Mouse (Mus musculus): ENCODE data around the gene Upk1b. TPM values are rescaled to one million over a fixed set of nuclear protein-coding genes. Genes with fewer than 3 reads are reported as not detected.
A peak's percentile ranks its signal among the peaks of the same experiment; 100 is the strongest.

Upk1b gene
- polyA plus RNA-seq, 1 experiment from 2014 or later, result 41.5 TPM

- ATAC-seq (ENCODE audit: insufficient read depth, low FRiP score, low read depth), result peak; percentile 91
- Histone ChIP-seq H3K36me3 (no peaks in the 10 kb centered on the region), H3K27me3 (replicated peaks) (no peaks in the 10 kb centered on the region), H3K9ac (peak within 1 kb of the TSS; percentile 72), H3K27ac (peak within 1 kb of the TSS; percentile 64), H3K4me1 (0 out of 2 replicates have a peak, but pooled peaks cover 4% of the 10 kb centered on the region), H3K4me3 (replicated peaks) (peak within 1 kb of the TSS; percentile 72), H3K9me3 (no peaks in the 10 kb centered on the region), H3K4me2 (peak within 1 kb of the TSS; percentile 91)
- WGBS, result under 1% methylated on average over 69 of the region's 69 CpGs
Observed at GRCm38 (mm10) chr16:38742113-38742658, 57.9 kb downstream of the Upk1b start, which contains the start of gene B4galt4. B4galt4 (plus strand) TSS chr16:38742264.

- H3K27me3 ChIP-seq (replicated peaks), result no peaks in the 10 kb centered on the region
- peak overlapping the region; percentile 72; the same call in 1 of the 2 replicates for H3K9ac ChIP-seq
- H3K4me3 ChIP-seq (replicated peaks), result peak overlapping the region; percentile 72
- H3K36me3 ChIP-seq, result no peaks in the 10 kb centered on the region
- ATAC-seq (ENCODE audit: insufficient read depth, low FRiP score, low read depth), result no peak
- no peaks in the 10 kb centered on the region for H3K9me3 ChIP-seq
- no peak overlapping the region for H3K27ac ChIP-seq
- 0 out of 2 replicates have a peak, but pooled peaks cover 4% of the 10 kb centered on the region for H3K4me1 ChIP-seq
- 76% methylated on average over 13 of the region's 13 CpGs for WGBS
- peak overlapping the region; percentile 91 for H3K4me2 ChIP-seq
Observed at GRCm38 (mm10) chr16:38741204-38741903, 58.8 kb downstream of the Upk1b start.

- H3K27me3 ChIP-seq (replicated peaks), result no peaks in the 10 kb centered on the region
- H3K9me3 ChIP-seq, result no peaks in the 10 kb centered on the region
- H3K4me2 ChIP-seq, result no peak overlapping the region
- no peak overlapping the region for H3K27ac ChIP-seq
- H3K9ac ChIP-seq, result no peak overlapping the region
- 53% methylated on average over 8 of the region's 8 CpGs for WGBS
- ATAC-seq (ENCODE audit: insufficient read depth, low FRiP score, low read depth), result no peak
- H3K4me1 ChIP-seq, result 0 out of 2 replicates have a peak, but pooled peaks cover 3% of the 10 kb centered on the region
- no peak overlapping the region for H3K4me3 ChIP-seq (replicated peaks)
- H3K36me3 ChIP-seq, result no peaks in the 10 kb centered on the region
Observed at GRCm38 (mm10) chr16:38730921-38731320, 69.2 kb downstream of the Upk1b start.

- Histone ChIP-seq H3K4me2 (peak overlapping the region; percentile 40; the same call in 1 of the 2 replicates), H3K4me1 (0 out of 2 replicates have a peak, but pooled peaks cover 3% of the 10 kb centered on the region), H3K9ac (no peak overlapping the region), H3K4me3 (replicated peaks) (0 out of 2 replicates have a peak overlapping the region, but pooled peaks have one; percentile 5), H3K9me3 (no peaks in the 10 kb centered on the region), H3K27ac (no peak overlapping the region), H3K27me3 (replicated peaks) (no peaks in the 10 kb centered on the region), H3K36me3 (no peaks in the 10 kb centered on the region)
- 41% methylated on average over 15 of the region's 15 CpGs for WGBS
- peak; percentile 35 for ATAC-seq (ENCODE audit: insufficient read depth, low FRiP score, low read depth)
Observed at GRCm38 (mm10) chr16:38729610-38730288, 70.4 kb downstream of the Upk1b start.

- no peak overlapping the region for H3K4me3 ChIP-seq (replicated peaks)
- ATAC-seq (ENCODE audit: insufficient read depth, low FRiP score, low read depth), result no peak
- no peak overlapping the region for H3K9ac ChIP-seq
- no peak overlapping the region for H3K27ac ChIP-seq
- no peaks in the 10 kb centered on the region for H3K9me3 ChIP-seq
- no peaks in the 10 kb centered on the region for H3K27me3 ChIP-seq (replicated peaks)
- 0 out of 2 replicates have a peak, but pooled peaks cover 3% of the 10 kb centered on the region for H3K4me1 ChIP-seq
- WGBS, result 79% methylated on average over 6 of the region's 6 CpGs
- no peak overlapping the region for H3K4me2 ChIP-seq
- no peaks in the 10 kb centered on the region for H3K36me3 ChIP-seq
Observed at GRCm38 (mm10) chr16:38729139-38729538, 71.0 kb downstream of the Upk1b start.

GRCm38 (mm10) chr16:38728576-38729132 is 71.5 kb downstream of the Upk1b start:
- H3K9ac ChIP-seq, result no peak overlapping the region
- no peak overlapping the region for H3K27ac ChIP-seq
- WGBS, result 92% methylated on average over 15 of the region's 15 CpGs
- no peaks in the 10 kb centered on the region for H3K9me3 ChIP-seq
- no peaks in the 10 kb centered on the region for H3K36me3 ChIP-seq
- 0 out of 2 replicates have a peak, but pooled peaks cover 3% of the 10 kb centered on the region for H3K4me1 ChIP-seq
- no peak overlapping the region for H3K4me3 ChIP-seq (replicated peaks)
- no peaks in the 10 kb centered on the region for H3K27me3 ChIP-seq (replicated peaks)
- H3K4me2 ChIP-seq, result no peak overlapping the region
- no peak for ATAC-seq (ENCODE audit: insufficient read depth, low FRiP score, low read depth)

GRCm38 (mm10) chr16:38724974-38725373 is 75.2 kb downstream of the Upk1b start:
- no peak overlapping the region for H3K4me2 ChIP-seq
- H3K36me3 ChIP-seq, result no peaks in the 10 kb centered on the region
- H3K9me3 ChIP-seq, result no peaks in the 10 kb centered on the region
- no peak overlapping the region for H3K4me3 ChIP-seq (replicated peaks)
- WGBS, result 55% methylated on average over 13 of the region's 13 CpGs
- H3K4me1 ChIP-seq, result 0 out of 2 replicates have a peak, but pooled peaks cover 3% of the 10 kb centered on the region
- ATAC-seq (ENCODE audit: insufficient read depth, low FRiP score, low read depth), result no peak
- H3K9ac ChIP-seq, result no peak overlapping the region
- H3K27ac ChIP-seq, result no peak overlapping the region
- no peaks in the 10 kb centered on the region for H3K27me3 ChIP-seq (replicated peaks)

GRCm38 (mm10) chr16:38724256-38724655 is 75.9 kb downstream of the Upk1b start:
- no peak overlapping the region; the same call in 1 of the 2 replicates for H3K27ac ChIP-seq
- WGBS, result 78% methylated on average over 8 of the region's 8 CpGs
- no peak overlapping the region for H3K4me3 ChIP-seq (replicated peaks)

More at GRCm38 (mm10) chr16:38724256-38724655, 75.9 kb downstream of the Upk1b start:
- no peaks in the 10 kb centered on the region for H3K36me3 ChIP-seq
- no peaks in the 10 kb centered on the region for H3K9me3 ChIP-seq
- no peak for ATAC-seq (ENCODE audit: insufficient read depth, low FRiP score, low read depth)
- H3K27me3 ChIP-seq (replicated peaks), result no peaks in the 10 kb centered on the region
- no peak overlapping the region for H3K4me2 ChIP-seq
- H3K4me1 ChIP-seq, result 0 out of 2 replicates have a peak, but pooled peaks cover 2% of the 10 kb centered on the region
- no peak overlapping the region for H3K9ac ChIP-seq

Other genes starting within 250 kb of the Upk1b start
- 90.8 and 103 TPM in 2 replicates for gene Tmem39a, start 241.6 kb downstream of the Upk1b start, polyA plus RNA-seq (2015; fragmentation: Nextera tagmentation; extraction: Ambion mirVana)
- 9.8 and 10.1 TPM in 2 replicates for gene Arhgap31, start 87.1 kb downstream of the Upk1b start, polyA plus RNA-seq (2015; fragmentation: Nextera tagmentation; extraction: Ambion mirVana)
- gene B4galt4, start 58.1 kb downstream of the Upk1b start, polyA plus RNA-seq (2015; fragmentation: Nextera tagmentation; extraction: Ambion mirVana), result 21.1 and 21.8 TPM in 2 replicates
- gene 4930435E12Rik, start 28.4 kb upstream of the Upk1b start, polyA plus RNA-seq (2015; fragmentation: Nextera tagmentation; extraction: Ambion mirVana), result not detected in 2 replicates
- 2.5 and 2.6 TPM in 2 replicates for gene Igsf11, start 92.3 kb upstream of the Upk1b start, polyA plus RNA-seq (2015; fragmentation: Nextera tagmentation; extraction: Ambion mirVana)

Data from stomach, embryonic 15.5 days (tissue).